Mouse (Mus musculus) frontal cortex, adult (tissue): ENCODE data around the gene Notum.
A peak's percentile ranks its signal among the peaks of the same experiment; 100 is the strongest.

ENCODE experiments used
- ATAC-seq: cut with Nextera tagmentation; 2 replicates; pipeline ENCODE4 v1.9.2; 2017; ENCODE audit warnings: mild to moderate bottlenecking, moderate library complexity, mixed read lengths; ENCODE audit not compliant: low TSS enrichment

The Notum gene

GRCm38 (mm10) chr11:120661076-120661460 is at the start of gene Notum:
Notum (minus strand) TSS chr11:120661175.
- no peak for ATAC-seq

- ATAC-seq: no peak
These were observed 49.7 kb upstream of the Notum start for GRCm38 (mm10) chr11:120710672-120711071.

GRCm38 (mm10) chr11:120709551-120709950 is 48.6 kb upstream of the Notum start:
- ATAC-seq: no peak

GRCm38 (mm10) chr11:120707969-120708368 is 47.0 kb upstream of the Notum start:
- ATAC-seq: no peak

- ATAC-seq: no peak
These were observed 46.2 kb upstream of the Notum start for GRCm38 (mm10) chr11:120707225-120707624.

- no peak for ATAC-seq
These were observed 45.1 kb upstream of the Notum start for GRCm38 (mm10) chr11:120706120-120706519.

- no peak for ATAC-seq
These were observed 43.7 kb upstream of the Notum start for GRCm38 (mm10) chr11:120704486-120705325.

GRCm38 (mm10) chr11:120703696-120704454 is 42.9 kb upstream of the Notum start:
- no peak for ATAC-seq

- peak; percentile 23; the same call in 1 of the 2 replicates for ATAC-seq
These were observed 36.8 kb upstream of the Notum start for GRCm38 (mm10) chr11:120697741-120698140.

- no peak for ATAC-seq
These were observed 35.6 kb upstream of the Notum start for GRCm38 (mm10) chr11:120696568-120696967.

GRCm38 (mm10) chr11:120695641-120696040 is 34.7 kb upstream of the Notum start:
- ATAC-seq: no peak

- no peak for ATAC-seq
These were observed 34.2 kb upstream of the Notum start for GRCm38 (mm10) chr11:120695184-120695583.

- no peak for ATAC-seq
These were observed 32.5 kb upstream of the Notum start for GRCm38 (mm10) chr11:120693461-120693860.

GRCm38 (mm10) chr11:120692471-120693011 is 31.6 kb upstream of the Notum start:
- ATAC-seq: peak; percentile 77; the same call in 1 of the 2 replicates

GRCm38 (mm10) chr11:120689365-120689764 is 28.4 kb upstream of the Notum start:
- ATAC-seq: no peak

- no peak for ATAC-seq
These were observed 25.8 kb upstream of the Notum start for GRCm38 (mm10) chr11:120686650-120687272.

GRCm38 (mm10) chr11:120684660-120685059 is 23.7 kb upstream of the Notum start:
- no peak for ATAC-seq

GRCm38 (mm10) chr11:120684086-120684485 is 23.1 kb upstream of the Notum start:
- ATAC-seq: no peak

- ATAC-seq: no peak
These were observed 22.6 kb upstream of the Notum start for GRCm38 (mm10) chr11:120683536-120683935.

- no peak for ATAC-seq
These were observed 21.7 kb upstream of the Notum start for GRCm38 (mm10) chr11:120682683-120683082.

GRCm38 (mm10) chr11:120679909-120680308 is 18.9 kb upstream of the Notum start:
- no peak for ATAC-seq

- ATAC-seq: no peak
These were observed 16.0 kb upstream of the Notum start for GRCm38 (mm10) chr11:120676951-120677350.
